Mouse (Mus musculus): ENCODE results near the gene Izumo4.

Izumo4 gene

GRCm38 (mm10) chr10:80727369-80728127 is 25.6 kb downstream of the Izumo4 start:
- DNase-seq (ENCODE audit: low spot score): no peak

DNA sequence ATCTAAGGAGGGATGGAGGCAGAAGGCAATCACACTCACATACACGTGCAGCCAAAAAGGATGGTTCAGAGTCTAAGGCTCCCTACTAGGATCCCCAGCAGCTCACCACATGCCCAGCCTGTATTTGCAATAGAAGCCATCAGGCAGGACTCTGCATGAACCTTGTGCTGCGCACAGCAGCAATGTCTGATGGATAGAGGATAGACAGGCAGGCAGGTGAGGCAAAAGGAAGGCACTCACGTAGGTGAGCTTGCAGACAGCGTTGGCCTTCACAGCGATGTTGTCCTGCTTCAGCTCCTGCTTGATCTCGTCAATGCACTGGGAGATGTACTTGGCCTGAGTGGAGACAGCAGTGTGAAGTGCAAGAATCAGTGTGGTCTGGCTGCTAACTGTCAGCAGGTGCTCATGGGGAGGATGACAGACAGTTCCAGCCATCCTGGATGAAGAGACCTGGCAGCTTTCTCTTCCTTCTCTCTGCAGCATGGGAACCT is 30.7 kb downstream of the Izumo4 start:
- DNase-seq (ENCODE audit: low spot score): no peak

DNA sequence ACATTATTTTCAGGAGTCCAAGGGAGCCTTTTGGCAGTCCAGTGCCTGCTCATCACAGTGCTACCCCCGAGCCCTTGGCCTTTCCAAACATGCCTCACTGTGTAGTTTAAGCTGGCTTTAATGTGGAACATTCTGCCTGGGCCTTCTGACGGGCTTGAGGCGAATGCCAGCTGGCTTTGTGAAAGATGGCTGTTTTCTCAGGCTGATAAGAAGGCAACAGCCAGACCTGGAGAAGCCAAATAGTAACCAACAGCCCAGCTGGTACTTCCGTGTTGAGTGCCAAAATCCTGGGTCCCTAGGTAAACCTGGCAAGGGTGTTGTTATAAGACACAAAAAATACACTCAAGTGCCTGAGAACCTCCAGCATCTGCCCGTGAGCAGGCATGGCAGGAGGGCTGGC is 34.7 kb downstream of the Izumo4 start:
- DNase-seq (ENCODE audit: low spot score): no peak

GRCm38 (mm10) chr10:80738657-80739056 is 36.7 kb downstream of the Izumo4 start:
- no peak for DNase-seq (ENCODE audit: low spot score)

GRCm38 (mm10) chr10:80741146-80741545 is 39.2 kb downstream of the Izumo4 start:
- no peak for DNase-seq (ENCODE audit: low spot score)

DNA sequence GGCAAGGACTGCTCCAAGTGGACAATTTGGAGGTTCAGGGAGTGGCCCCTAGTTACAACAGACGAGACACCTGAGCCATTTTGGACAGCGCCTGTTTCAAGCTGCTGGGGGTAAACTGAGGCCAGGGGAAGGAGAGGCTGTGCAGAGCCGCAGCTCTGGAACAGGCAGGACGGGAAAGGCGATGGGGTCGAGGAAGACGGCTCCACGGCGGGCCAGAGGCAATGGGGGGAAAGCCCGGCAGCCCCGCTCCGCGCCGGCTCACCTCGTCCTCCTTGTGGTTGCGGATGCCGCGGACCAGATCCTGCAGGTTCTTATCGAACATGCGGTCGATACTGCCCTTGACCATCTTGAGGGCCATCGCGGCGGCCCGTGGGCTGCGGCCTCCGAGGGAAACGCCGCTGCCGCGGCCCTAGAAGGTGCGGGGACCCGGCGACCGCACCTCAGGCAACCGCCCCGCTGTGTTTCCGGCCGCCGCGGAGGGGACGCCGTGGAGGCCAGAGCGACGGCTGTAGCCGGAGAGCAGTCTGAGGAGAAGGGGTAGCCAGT is 39.7 kb downstream of the Izumo4 start:
- DNase-seq (ENCODE audit: low spot score): no peak

DNA sequence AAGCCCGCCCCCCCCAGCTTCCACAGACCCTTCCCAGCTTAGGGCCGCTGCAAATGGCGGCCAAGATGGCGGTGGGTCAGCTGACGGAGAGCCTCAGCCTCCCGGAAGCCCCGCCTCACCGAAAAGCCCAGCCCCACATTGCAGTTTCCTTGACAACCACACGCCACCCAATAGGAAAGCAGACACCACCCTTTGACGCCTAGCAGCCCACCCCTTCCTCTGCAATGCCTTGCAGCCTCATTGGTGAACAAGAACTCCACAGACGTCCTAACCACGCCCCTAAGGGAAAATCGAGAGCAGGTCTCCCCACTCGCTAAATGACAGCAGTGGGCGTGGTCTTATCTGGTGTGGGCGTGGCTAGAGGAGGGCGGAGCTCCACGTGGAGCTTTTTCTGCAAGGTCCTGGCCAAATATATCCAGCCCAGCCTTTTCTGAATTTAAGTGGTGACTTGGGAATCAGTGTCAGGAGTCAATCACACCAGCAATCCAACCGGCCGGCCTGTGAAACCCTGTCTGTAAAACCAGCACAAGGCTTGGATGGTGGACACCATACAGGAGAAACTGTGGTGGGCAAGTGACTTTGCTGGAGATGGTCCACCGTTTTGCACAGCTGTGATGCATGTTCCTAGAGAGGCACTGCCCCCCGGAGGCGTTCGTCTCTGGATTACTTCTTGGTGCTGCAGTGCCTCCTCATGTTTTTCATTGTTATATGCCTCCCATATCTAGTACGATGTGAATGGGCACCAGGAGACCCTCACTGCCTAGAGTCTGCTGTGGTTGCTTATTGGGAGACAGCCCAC is 40.4 kb downstream of the Izumo4 start, which contains the start of gene Ap3d1:
Gene Ap3d1 (minus strand): TSS at position 85 of the 799 bp plus-strand sequence.
- DNase-seq (ENCODE audit: low spot score): peak; percentile 98

DNA sequence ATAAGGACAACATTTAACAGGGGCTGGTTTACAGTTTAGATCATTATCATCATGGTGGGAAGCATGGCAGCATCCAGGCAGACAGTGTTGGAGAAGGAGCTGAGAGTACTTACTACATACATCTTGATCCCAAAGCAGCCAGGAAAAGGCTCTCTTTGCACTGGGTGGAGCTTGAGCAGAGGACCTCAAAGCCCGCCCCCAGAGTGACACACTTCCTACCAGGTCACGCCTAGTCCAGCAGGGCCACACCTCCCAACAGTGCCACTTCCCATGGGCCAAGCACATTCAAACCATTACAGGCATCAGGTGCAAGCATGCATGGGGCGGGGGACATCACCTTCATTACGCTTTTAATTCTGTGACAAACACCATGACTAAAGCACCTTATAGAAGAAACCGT is 42.3 kb downstream of the Izumo4 start:
- DNase-seq (ENCODE audit: low spot score): no peak

DNA sequence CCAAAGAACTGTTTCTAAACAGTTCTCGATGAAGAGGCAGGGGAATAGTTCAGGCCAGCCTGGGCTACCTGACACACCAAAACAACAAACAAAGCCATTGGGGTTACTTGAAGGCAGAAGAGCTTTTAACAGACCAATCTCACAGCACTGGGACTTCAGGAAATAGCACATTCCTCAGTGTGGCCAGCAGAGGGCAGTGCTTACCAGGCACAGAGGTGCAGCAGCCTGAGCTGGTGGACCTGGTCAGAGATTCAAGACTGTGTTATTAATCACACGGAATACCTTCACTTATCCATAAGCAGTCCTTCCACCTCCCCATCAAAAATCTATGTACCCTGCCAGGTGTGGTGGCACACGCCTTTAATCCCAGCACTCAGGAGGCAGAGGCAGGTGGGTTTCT is 45.4 kb downstream of the Izumo4 start:
- DNase-seq (ENCODE audit: low spot score): peak; percentile 77

DNA sequence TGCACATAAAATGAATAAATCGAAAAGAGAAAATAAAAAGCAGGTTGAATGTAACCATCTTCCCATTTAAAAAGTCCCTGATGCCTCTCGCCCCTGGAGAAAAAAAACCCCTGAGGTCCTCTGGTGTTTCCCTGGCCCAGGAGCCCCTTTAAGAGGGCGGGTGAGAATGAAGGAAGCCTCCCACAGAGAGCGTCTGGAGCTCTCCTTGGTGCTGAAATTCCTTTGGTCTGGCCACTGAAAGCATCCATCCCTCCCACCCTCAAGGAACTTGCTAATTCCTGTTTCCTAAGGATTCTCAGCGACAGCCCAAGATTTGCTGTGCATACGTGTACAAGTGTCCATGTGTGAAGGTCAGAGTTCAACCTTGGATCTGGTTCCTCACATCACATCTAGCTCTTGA is 46.6 kb downstream of the Izumo4 start:
- DNase-seq (ENCODE audit: low spot score): peak; percentile 64

- peak; percentile 37 for DNase-seq (ENCODE audit: low spot score)
Observed at GRCm38 (mm10) chr10:80751188-80751832, 49.3 kb downstream of the Izumo4 start.

DNA sequence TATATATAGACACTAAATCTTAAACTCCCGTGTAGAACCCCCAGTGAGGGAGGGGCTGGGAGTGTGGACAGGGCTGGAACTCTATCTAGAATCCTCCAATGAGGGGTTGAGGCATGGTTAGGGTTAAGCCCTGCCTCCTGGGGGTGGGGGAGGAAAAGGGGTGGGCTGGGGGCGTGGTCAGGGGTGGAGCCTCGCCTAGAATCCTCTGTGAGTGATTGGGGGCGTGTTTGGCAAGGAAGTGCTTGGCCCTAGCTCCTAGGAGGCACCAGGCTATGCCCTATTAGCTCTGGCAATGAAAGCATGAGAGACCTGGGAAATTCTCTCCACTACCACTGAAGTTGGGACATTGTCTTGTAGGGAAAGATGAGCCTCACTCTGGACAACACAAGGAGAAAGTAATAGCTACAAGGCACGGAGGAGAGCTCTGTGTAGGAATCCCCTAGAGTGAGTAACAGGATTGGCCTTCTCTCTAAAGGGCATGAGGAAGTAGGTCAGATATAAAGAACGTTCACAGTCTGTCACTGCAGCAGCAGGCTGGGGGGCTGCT is 50.2 kb downstream of the Izumo4 start:
- DNase-seq (ENCODE audit: low spot score): peak; percentile 67

DNA sequence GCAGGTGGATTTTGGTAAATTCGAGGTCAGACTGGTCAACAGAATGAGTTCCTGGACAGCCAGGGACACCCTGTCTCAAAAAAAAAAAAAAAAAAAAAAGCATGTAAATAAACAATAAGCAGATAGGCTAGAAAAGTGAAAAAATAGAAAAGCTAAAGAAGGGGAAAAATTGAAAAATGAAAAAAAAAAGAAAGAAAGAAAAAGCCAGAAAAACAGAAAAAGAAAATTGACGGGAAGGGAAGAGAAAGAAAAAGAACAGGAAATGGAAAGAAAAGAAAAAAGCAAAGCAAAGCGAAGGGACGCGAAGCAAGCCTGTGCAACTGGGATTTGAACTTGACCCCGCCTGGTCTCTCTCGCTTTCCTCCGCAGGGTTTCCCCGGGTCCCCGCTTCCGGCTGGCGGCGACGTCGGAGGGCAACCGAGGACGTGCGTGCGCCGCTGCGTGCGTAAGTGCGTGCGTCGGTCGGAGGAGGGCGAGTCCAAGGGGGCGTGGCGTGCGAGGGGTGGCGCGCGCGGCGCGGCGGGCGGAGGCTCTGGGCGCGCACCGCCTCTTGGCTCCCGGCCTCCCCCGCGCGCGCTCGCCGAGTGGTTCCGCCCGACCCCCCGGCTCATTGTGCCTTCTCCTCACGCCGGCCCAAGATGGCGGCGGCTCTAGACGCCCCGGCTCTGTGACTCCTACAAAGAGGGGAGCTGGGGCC is 52.8 kb downstream of the Izumo4 start, which contains the start of gene Dot1l:
Gene Dot1l (plus strand): TSS at position 613 of the 697 bp plus-strand sequence.
- DNase-seq (ENCODE audit: low spot score): peak; percentile 98
